Mouse (Mus musculus): ENCODE results near the gene Krt31. TPM values are rescaled to one million over a fixed set of nuclear protein-coding genes. Genes with fewer than 3 reads are reported as not detected.

Krt31 gene
- polyA plus RNA-seq, 1 experiment from 2014 or later = not detected

- 23% methylated on average over 6 of the region's 6 CpGs for WGBS (ENCODE audit: insufficient replicate concordance)
- Histone ChIP-seq H3K36me3 (replicated peaks) (no peaks in the 10 kb centered on the region), H3K27me3 (no peaks in the 10 kb centered on the region), H3K9me3 (replicated peaks) (no peaks in the 10 kb centered on the region), H3K4me3 (replicated peaks) (no peak overlapping the region), H3K4me1 (replicated peaks) (no peaks in the 10 kb centered on the region), H3K4me2 (no peak overlapping the region), H3K9ac (no peak overlapping the region), H3K27ac (replicated peaks) (no peak overlapping the region)
- ATAC-seq (ENCODE audit: insufficient read depth) = no peak
These were observed 45.5 kb downstream of the Krt31 start for GRCm38 (mm10) chr11:100004846-100005245.

- H3K9ac ChIP-seq = no peak overlapping the region
- no peaks in the 10 kb centered on the region for H3K9me3 ChIP-seq (replicated peaks)
- no peak overlapping the region for H3K27ac ChIP-seq (replicated peaks)
- H3K36me3 ChIP-seq (replicated peaks) = no peaks in the 10 kb centered on the region
- peaks cover 9% of the 10 kb centered on the region; the same call in 1 of the 2 replicates for H3K27me3 ChIP-seq
- H3K4me3 ChIP-seq (replicated peaks) = no peak overlapping the region
- WGBS (ENCODE audit: insufficient replicate concordance) = 73% methylated on average over 7 of the region's 7 CpGs
- ATAC-seq (ENCODE audit: insufficient read depth) = no peak
- H3K4me1 ChIP-seq (replicated peaks) = no peaks in the 10 kb centered on the region
- no peak overlapping the region for H3K4me2 ChIP-seq
These were observed 51.3 kb downstream of the Krt31 start for GRCm38 (mm10) chr11:99999091-99999490.

Other genes starting within 250 kb of the Krt31 start
- not detected in 2 replicates for gene Gm11554, start 246.1 kb downstream of the Krt31 start, polyA plus RNA-seq (2015; fragmentation: Nextera tagmentation; extraction: Ambion mirVana)
- not detected in 2 replicates for gene Krtap4-13, start 240.7 kb downstream of the Krt31 start, polyA plus RNA-seq (2015; fragmentation: Nextera tagmentation; extraction: Ambion mirVana)
- gene Gm11564, start 234.9 kb downstream of the Krt31 start, polyA plus RNA-seq (2015; fragmentation: Nextera tagmentation; extraction: Ambion mirVana) = not detected in 2 replicates
- not detected in 2 replicates for gene 2300003K06Rik, start 212.5 kb downstream of the Krt31 start, polyA plus RNA-seq (2015; fragmentation: Nextera tagmentation; extraction: Ambion mirVana)
- not detected in 2 replicates for gene Krtap4-16, start 198.9 kb downstream of the Krt31 start, polyA plus RNA-seq (2015; fragmentation: Nextera tagmentation; extraction: Ambion mirVana)
- not detected in 2 replicates for gene Gm11568, start 192.6 kb downstream of the Krt31 start, polyA plus RNA-seq (2015; fragmentation: Nextera tagmentation; extraction: Ambion mirVana)
- not detected in 2 replicates for gene Gm11559, start 186.1 kb downstream of the Krt31 start, polyA plus RNA-seq (2015; fragmentation: Nextera tagmentation; extraction: Ambion mirVana)
- not detected in 2 replicates for gene Krtap9-1, start 177.2 kb downstream of the Krt31 start, polyA plus RNA-seq (2015; fragmentation: Nextera tagmentation; extraction: Ambion mirVana)
- not detected in 2 replicates for gene Gm11567, start 171.4 kb downstream of the Krt31 start, polyA plus RNA-seq (2015; fragmentation: Nextera tagmentation; extraction: Ambion mirVana)
- not detected in 2 replicates for gene Krtap31-1, start 142.6 kb downstream of the Krt31 start, polyA plus RNA-seq (2015; fragmentation: Nextera tagmentation; extraction: Ambion mirVana)
- not detected in 2 replicates for gene Gm11565, start 135.8 kb downstream of the Krt31 start, polyA plus RNA-seq (2015; fragmentation: Nextera tagmentation; extraction: Ambion mirVana)
- not detected in 2 replicates for gene Krtap31-2, start 114.3 kb downstream of the Krt31 start, polyA plus RNA-seq (2015; fragmentation: Nextera tagmentation; extraction: Ambion mirVana)
- not detected in 2 replicates for gene Krtap9-5, start 102.1 kb downstream of the Krt31 start, polyA plus RNA-seq (2015; fragmentation: Nextera tagmentation; extraction: Ambion mirVana)
- not detected in 2 replicates for gene Krtap29-1, start 71.5 kb downstream of the Krt31 start, polyA plus RNA-seq (2015; fragmentation: Nextera tagmentation; extraction: Ambion mirVana)
- gene Krtap16-1, start 64.0 kb downstream of the Krt31 start, polyA plus RNA-seq (2015; fragmentation: Nextera tagmentation; extraction: Ambion mirVana) = not detected in 2 replicates
- not detected in 2 replicates for gene Krtap17-1, start 56.6 kb downstream of the Krt31 start, polyA plus RNA-seq (2015; fragmentation: Nextera tagmentation; extraction: Ambion mirVana)
- not detected in 2 replicates for gene Krt33a, start 34.3 kb downstream of the Krt31 start, polyA plus RNA-seq (2015; fragmentation: Nextera tagmentation; extraction: Ambion mirVana)
- not detected in 2 replicates for gene Krt33b, start 20.7 kb downstream of the Krt31 start, polyA plus RNA-seq (2015; fragmentation: Nextera tagmentation; extraction: Ambion mirVana)
- gene Krt34, start 9.0 kb downstream of the Krt31 start, polyA plus RNA-seq (2015; fragmentation: Nextera tagmentation; extraction: Ambion mirVana) = not detected in 2 replicates
- gene Krt32, start 37.7 kb upstream of the Krt31 start, polyA plus RNA-seq (2015; fragmentation: Nextera tagmentation; extraction: Ambion mirVana) = not detected in 2 replicates
- not detected in 2 replicates for gene Krt35, start 45.7 kb upstream of the Krt31 start, polyA plus RNA-seq (2015; fragmentation: Nextera tagmentation; extraction: Ambion mirVana)
- not detected in 2 replicates for gene Krt36, start 55.1 kb upstream of the Krt31 start, polyA plus RNA-seq (2015; fragmentation: Nextera tagmentation; extraction: Ambion mirVana)
- gene Krt13, start 71.0 kb upstream of the Krt31 start, polyA plus RNA-seq (2015; fragmentation: Nextera tagmentation; extraction: Ambion mirVana) = 0.36 TPM in 1 of 2 replicates, not detected in the other
- gene Krt15, start 85.4 kb upstream of the Krt31 start, polyA plus RNA-seq (2015; fragmentation: Nextera tagmentation; extraction: Ambion mirVana) = 0.16 and 0.84 TPM in 2 replicates
- gene Krt19, start 98.1 kb upstream of the Krt31 start, polyA plus RNA-seq (2015; fragmentation: Nextera tagmentation; extraction: Ambion mirVana) = 3.6 and 4.2 TPM in 2 replicates
- not detected in 2 replicates for gene Krt9, start 142.7 kb upstream of the Krt31 start, polyA plus RNA-seq (2015; fragmentation: Nextera tagmentation; extraction: Ambion mirVana)
- gene Krt14, start 157.0 kb upstream of the Krt31 start, polyA plus RNA-seq (2015; fragmentation: Nextera tagmentation; extraction: Ambion mirVana) = 0.50 and 0.76 TPM in 2 replicates
- gene Krt16, start 198.4 kb upstream of the Krt31 start, polyA plus RNA-seq (2015; fragmentation: Nextera tagmentation; extraction: Ambion mirVana) = not detected in 2 replicates
- gene Krt17, start 210.5 kb upstream of the Krt31 start, polyA plus RNA-seq (2015; fragmentation: Nextera tagmentation; extraction: Ambion mirVana) = 0.33 and 0.40 TPM in 2 replicates
- gene Krt42, start 219.3 kb upstream of the Krt31 start, polyA plus RNA-seq (2015; fragmentation: Nextera tagmentation; extraction: Ambion mirVana) = not detected in 2 replicates

Measured in liver, embryonic 15.5 days (tissue).